Mouse (Mus musculus): ENCODE results near the gene Nol11.

GRCm38 (mm10) chr11:107155292-107155691, 33.9 kb downstream of the Nol11 start:
- TF ChIP-seq ZC3H11A (IDR thresholded peaks at IDR 0.05; ENCODE audit: borderline replicate concordance, low read depth, low read length) (no peak), HCFC1 (IDR thresholded peaks at IDR 0.05; ENCODE audit: borderline replicate concordance, insufficient read depth, low read length) (no peak)

Data from ES-E14 (cell line).